In the genomic region with DNA sequence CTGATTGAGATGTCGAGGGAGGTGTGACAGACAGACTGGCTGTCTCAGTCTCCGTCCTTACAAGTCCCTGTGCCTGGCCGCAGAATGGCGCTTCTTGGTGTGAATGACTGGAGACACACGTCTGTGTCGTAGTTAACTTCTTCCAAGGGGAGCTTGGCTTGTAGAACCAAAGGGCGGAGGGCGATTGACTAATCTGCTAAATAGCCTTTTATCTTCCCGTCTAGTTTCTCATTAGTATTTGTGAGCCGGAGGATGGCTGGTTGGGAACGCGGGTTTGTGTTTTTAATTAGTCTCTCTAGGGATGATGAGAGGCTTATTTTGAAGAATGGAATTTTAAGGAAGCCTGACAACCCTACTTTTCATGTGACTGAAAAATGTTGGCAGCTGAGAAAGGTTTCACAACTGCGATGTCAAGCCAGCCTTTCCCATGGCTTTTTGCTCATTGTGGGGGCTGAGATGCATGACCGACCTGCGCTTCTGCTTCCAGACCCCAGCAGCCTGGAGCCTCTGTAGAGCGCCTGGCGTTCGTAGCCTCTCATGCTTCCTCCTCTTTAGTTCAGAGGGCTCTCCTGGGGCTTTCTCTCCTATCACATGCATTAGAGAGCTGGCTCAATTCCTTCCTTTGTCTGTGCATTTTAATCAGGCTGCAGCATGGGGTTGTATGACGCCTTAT, we compare ENCODE assay signal across 7 mouse cellular contexts.
DNase-seq lines count a peak whose midpoint lies in the region; ATAC-seq and TF ChIP-seq lines count a peak whose summit lies in the region.

No protein-coding gene starts in this region.

- TF ChIP-seq CTCF in lung, postnatal 0 days (IDR thresholded peaks at IDR 0.05), result no peak
- TF ChIP-seq CTCF in left cerebral cortex, adult 2 months (IDR thresholded peaks at IDR 0.05), result no peak

- H3K27me3 ChIP-seq in heart, embryonic 11.5 days (ENCODE audit: control insufficient read depth, insufficient read depth, low read length), result no peaks in the 10 kb centered on the region
- H3K27me3 ChIP-seq in lung, postnatal 0 days (replicated peaks; ENCODE audit: insufficient read depth, low read length), result no peaks in the 10 kb centered on the region

- intact Hi-C loops in left cerebral cortex, adult 2 months (cut with DNase I), result no loop called here

- no peak for TF ChIP-seq EP300 in lung, postnatal 0 days (IDR thresholded peaks at IDR 0.05)

- no peak overlapping the region for H3K27ac ChIP-seq in heart, embryonic 11.5 days (ENCODE audit: low read depth, low read length)
- H3K27ac ChIP-seq in lung, postnatal 0 days (ENCODE audit: low read length), result no peak overlapping the region
- H3K27ac ChIP-seq in left cerebral cortex, adult 2 months, result no peak overlapping the region

- WGBS in heart, embryonic 11.5 days (ENCODE audit: insufficient replicate concordance), result 28% methylated on average over 19 of the region's 19 CpGs
- WGBS in lung, postnatal 0 days, result 41% methylated on average over 19 of the region's 19 CpGs

- no peak for ATAC-seq in heart, embryonic 11.5 days (replicated peaks; ENCODE audit: insufficient number of reproducible peaks, low FRiP score, low TSS enrichment)
- ATAC-seq in lung, postnatal 0 days, result peak; percentile 38; the same call in 1 of the 2 replicates
- ATAC-seq in megakaryocyte, adult 5-6 weeks (ENCODE audit: poor library complexity, severe bottlenecking), result no peak

- peak overlapping the region; percentile 27 for H3K4me2 ChIP-seq in heart, embryonic 11.5 days
- H3K4me2 ChIP-seq in lung, postnatal 0 days (replicated peaks; ENCODE audit: low read depth, low read length), result 0 out of 2 replicates have a peak overlapping the region, but pooled peaks have one; percentile 11

- H3K9ac ChIP-seq in heart, embryonic 11.5 days (ENCODE audit: low read depth, low read length), result no peak overlapping the region
- no peak overlapping the region for H3K9ac ChIP-seq in lung, postnatal 0 days (replicated peaks; ENCODE audit: low read depth)

- H3K4me3 ChIP-seq in heart, embryonic 11.5 days (ENCODE audit: low read depth, low read length), result no peak overlapping the region
- H3K4me3 ChIP-seq in lung, postnatal 0 days (ENCODE audit: low read depth, low read length), result no peak overlapping the region
- no peak overlapping the region for H3K4me3 ChIP-seq in left cerebral cortex, adult 2 months

- H3K4me1 ChIP-seq in heart, embryonic 11.5 days (ENCODE audit: control insufficient read depth, insufficient read depth, low read length), result 0 out of 2 replicates have a peak, but pooled peaks cover 3% of the 10 kb centered on the region
- 0 out of 2 replicates have a peak, but pooled peaks cover 3% of the 10 kb centered on the region for H3K4me1 ChIP-seq in lung, postnatal 0 days (ENCODE audit: insufficient read depth, low read depth, low read length)

- no peaks in the 10 kb centered on the region for H3K36me3 ChIP-seq in heart, embryonic 11.5 days (ENCODE audit: control insufficient read depth, insufficient read depth, low read length)
- no peaks in the 10 kb centered on the region for H3K36me3 ChIP-seq in lung, postnatal 0 days (ENCODE audit: insufficient read depth, low read length)

- peak; percentile 50 for DNase-seq in NIH3T3 (ENCODE audit: low read depth)
- peak; percentile 56 for DNase-seq in embryo, embryonic 11 days
- DNase-seq in lung, postnatal 0 days (ENCODE audit: low spot score), result peak; percentile 55
- no peak for DNase-seq in cerebellum, adult 9-10 months
- no peak for DNase-seq in left cerebral cortex, adult 2 months (ENCODE audit: extremely low spot score in 1 of 2, low spot score in 2 of 2)

- H3K9me3 ChIP-seq in heart, embryonic 11.5 days (replicated peaks; ENCODE audit: control insufficient read depth, low read length), result no peaks in the 10 kb centered on the region
- H3K9me3 ChIP-seq in lung, postnatal 0 days (ENCODE audit: low read length), result no peaks in the 10 kb centered on the region

Comparison
In these comparisons a context has a peak if more than half of its experiments do, and no peak if none do; other contexts are left out.
1. DNase-seq: peak in NIH3T3 (single experiment), embryo, embryonic 11 days (single experiment) and lung, postnatal 0 days (single experiment); none in cerebellum, adult 9-10 months (single experiment) and left cerebral cortex, adult 2 months (0 of 2).